Mouse (Mus musculus) right cerebral cortex, adult 18-20 months (tissue): Measurements from ENCODE around the gene Olfr263.
"Not testable (repeated sequence)": the region's sequence is repeated elsewhere in the genome, so short reads cannot be mapped to it uniquely, and the experiment has no call there.

ENCODE experiments used
- DNase-seq: peaks from one replicate; pipeline ENCODE4 v3.0.0; 2022; ENCODE audit warnings: mixed read lengths

The Olfr263 gene

GRCm38 (mm10) chr13:21129339-21129738 is at the start of gene Olfr263:
Olfr263 (plus strand) TSS chr13:21129639.
- DNase-seq, result not testable (repeated sequence)

DNA sequence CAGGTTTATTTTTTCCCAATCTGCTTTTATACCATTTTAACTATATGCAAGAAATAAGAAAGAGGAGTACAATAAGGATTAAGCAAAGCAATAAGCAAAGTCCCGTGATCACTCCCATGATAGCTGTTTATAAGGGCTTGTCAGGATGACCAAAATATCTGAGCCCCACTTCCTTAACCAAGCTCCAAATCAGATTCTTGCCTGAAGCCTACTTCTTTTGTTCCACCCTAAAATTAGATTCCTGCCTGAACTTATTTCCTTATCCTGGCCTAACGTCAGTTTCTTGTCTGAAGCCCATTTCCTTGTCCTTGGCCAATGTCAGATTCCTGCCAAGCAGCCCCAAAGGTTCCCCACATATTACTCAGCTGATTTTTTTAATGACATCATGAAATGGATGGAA is 46.8 kb upstream of the Olfr263 start:
- DNase-seq, result no peak

DNA sequence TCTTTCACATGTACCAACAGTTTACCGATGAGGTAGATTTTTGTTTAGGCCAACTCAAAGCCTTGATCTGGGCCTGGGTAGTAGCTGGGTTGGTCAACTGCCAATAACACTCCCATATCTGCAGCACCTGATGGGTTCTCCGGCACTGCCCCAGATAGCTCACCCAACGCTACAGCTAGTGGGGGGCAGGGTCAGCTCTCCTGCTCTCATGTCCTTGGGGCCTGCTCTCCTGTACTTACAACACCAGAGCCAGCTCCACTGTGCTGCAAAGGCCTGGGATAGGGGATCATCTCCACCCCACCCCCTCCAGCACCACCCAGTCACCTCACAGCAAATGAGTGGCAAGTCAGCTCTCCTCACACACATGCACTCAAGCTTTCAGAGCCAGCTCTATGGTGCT is 19.7 kb upstream of the Olfr263 start:
- no peak for DNase-seq

- DNase-seq, result no peak
These were observed 19.0 kb upstream of the Olfr263 start for GRCm38 (mm10) chr13:21110441-21110840.

GRCm38 (mm10) chr13:21111183-21111582 is 18.3 kb upstream of the Olfr263 start, which contains the start of gene Olfr1369-ps1:
Olfr1369-ps1 (plus strand) TSS chr13:21111483.
- not testable (repeated sequence) for DNase-seq

DNA sequence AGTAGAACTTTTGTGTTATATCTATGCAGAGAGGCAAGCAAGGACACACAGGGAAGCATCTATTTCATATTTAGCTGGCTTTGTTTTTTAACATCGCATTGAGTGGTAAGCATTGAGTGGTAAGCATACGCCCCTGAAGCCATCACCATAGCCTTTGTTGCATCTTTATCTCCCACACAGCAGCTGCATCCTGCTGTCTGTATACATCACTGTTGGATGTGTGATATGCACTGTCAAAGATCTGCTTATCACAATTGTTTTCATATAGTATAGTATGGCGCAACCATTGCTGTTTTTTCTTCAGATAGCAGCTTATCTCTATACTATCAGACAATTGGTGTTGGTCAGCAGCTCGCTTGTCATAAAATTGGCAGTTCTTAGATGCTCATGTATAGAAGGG is 15.3 kb upstream of the Olfr263 start:
- DNase-seq, result no peak

DNA sequence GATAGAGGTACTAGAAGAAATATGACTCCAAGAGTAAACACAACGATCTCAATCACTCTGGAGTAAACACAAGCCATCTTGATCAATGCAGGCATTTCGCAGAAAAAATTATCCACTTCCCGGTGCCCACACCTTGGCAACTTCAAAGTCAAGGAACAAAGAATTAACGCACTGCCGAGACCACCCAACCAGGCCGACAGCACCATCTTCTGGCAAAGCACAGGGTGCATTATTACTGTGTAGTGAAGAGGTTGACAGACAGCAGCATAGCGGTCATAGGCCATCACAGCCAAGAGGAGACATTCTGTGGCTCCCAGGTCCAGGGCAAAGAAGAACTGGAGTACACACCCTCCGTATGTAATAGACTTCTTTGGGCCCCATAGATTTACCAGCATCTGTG is 13.0 kb downstream of the Olfr263 start:
- no peak for DNase-seq

- no peak for DNase-seq
These were observed 16.3 kb downstream of the Olfr263 start, which contains the start of gene Olfr1368 for GRCm38 (mm10) chr13:21145767-21146166. Olfr1368 (minus strand) TSS chr13:21145867.

- no peak for DNase-seq
These were observed 26.4 kb downstream of the Olfr263 start for GRCm38 (mm10) chr13:21155888-21156287.

GRCm38 (mm10) chr13:21158071-21158470 is 28.6 kb downstream of the Olfr263 start:
- DNase-seq, result no peak

GRCm38 (mm10) chr13:21158785-21159474 is 29.5 kb downstream of the Olfr263 start:
- peak; percentile 87 for DNase-seq

DNA sequence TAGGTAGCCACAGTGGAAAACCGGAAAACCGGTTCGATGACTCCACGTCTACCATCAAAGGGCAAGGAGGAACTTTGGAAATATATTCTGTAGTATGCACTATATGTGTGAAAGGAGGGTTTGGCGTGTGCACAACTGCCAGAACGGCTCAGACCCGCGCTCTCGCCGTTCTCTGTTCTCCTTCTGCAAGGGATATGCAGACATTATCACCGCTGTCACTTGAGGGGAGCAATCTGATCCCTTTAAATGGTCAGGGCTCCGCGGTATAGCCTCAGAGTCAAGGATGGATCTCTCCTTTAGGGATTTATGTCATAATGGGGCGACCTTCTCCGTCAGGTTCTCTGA is 30.0 kb downstream of the Olfr263 start:
- DNase-seq, result no peak

GRCm38 (mm10) chr13:21160041-21160511 is 30.6 kb downstream of the Olfr263 start:
- no peak for DNase-seq

GRCm38 (mm10) chr13:21160657-21161590 is 31.5 kb downstream of the Olfr263 start:
- DNase-seq, result peak; percentile 88

- no peak for DNase-seq
These were observed 32.2 kb downstream of the Olfr263 start for GRCm38 (mm10) chr13:21161591-21161990.

GRCm38 (mm10) chr13:21162591-21162990 is 33.2 kb downstream of the Olfr263 start:
- DNase-seq, result no peak

DNA sequence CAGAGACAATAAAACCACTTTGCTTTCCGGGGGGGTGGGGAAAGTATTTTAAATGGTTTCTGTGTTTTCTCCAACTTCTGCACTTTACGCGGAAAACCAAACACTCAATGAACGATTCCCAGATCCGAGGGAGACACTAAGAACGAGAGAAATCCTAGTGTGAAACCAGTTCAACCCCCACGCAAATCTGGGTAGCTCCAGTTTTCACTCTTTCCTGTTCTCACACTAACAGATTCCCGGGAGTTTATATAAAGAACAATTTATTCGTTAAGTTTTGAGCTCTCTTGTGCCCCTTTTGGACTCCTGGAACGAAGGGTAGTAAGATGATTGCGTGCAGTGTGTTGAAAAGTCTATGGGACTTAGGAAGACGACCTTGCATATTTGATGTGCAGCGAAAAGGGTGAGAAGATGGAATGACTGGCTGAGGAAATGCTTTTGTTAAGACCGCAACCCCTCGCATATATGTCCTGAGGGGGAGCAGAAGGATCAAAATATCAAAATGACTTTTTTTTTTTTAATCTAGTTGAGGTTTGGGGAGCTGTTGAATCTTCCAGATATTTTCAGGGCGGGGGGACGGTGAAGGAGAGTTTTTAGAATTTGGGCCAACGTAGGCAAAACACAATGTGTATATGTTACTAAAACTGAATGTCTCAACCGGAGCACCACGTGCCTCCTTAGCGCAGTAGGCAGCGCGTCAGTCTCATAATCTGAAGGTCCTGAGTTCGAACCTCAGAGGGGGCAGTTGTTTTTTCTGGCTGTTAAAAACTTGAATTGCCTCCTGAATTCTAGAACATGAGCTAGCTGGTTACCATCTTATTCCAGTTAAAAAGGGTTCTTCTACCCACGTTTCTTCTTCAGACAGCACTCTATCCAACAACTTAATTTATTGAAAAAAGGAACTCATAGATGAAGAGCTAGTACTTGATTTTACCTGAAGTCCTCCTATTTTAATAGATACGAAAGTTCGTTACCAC is 37.8 kb downstream of the Olfr263 start:
- DNase-seq, result peak; percentile 83

DNA sequence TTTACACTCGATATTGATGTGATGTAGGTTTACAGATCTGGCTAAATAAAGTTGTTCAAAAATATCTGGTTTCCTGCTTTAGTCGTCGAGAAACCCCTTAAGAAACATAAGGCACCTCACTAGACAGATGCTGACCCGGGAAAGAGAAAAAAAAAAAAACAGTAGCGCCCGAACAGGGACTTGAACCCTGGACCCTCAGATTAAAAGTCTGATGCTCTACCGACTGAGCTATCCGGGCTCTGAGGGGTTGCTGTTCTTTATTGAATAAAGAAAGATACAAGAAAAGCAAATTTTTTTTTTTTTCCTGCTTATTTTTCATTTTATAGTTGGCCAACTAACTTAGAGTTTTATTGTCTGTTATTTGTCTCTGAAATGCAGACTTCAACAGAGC is 38.5 kb downstream of the Olfr263 start:
- DNase-seq, result no peak

- DNase-seq, result no peak
These were observed 39.1 kb downstream of the Olfr263 start for GRCm38 (mm10) chr13:21168371-21169011.

GRCm38 (mm10) chr13:21169121-21169656 is 39.8 kb downstream of the Olfr263 start:
- no peak for DNase-seq

GRCm38 (mm10) chr13:21169657-21170430 is 40.4 kb downstream of the Olfr263 start:
- DNase-seq, result peak; percentile 83
